Mouse (Mus musculus) lung, adult 18-20 months (tissue): ENCODE results near the gene Svs6.
"Not testable (repeated sequence)": the region's sequence is repeated elsewhere in the genome, so short reads cannot be mapped to it uniquely, and the experiment has no call there.

Source experiments
- DNase-seq, 2 experiments: peaks; one replicate each; pipeline ENCODE4 v3.0.0; 2022; ENCODE audit warnings: mixed read lengths in 2 of 2

Gene Svs6

GRCm38 (mm10) chr2:164316451-164316850 is at the start of gene Svs6:
Gene Svs6 (plus strand): TSS chr2:164316751.
- DNase-seq, result not testable (repeated sequence)

GRCm38 (mm10) chr2:164278359-164278758 is 38.2 kb upstream of the Svs6 start, which contains the start of gene Svs4:
Gene Svs4 (minus strand): TSS chr2:164278459.
- DNase-seq, result no peak

GRCm38 (mm10) chr2:164288968-164289367 is 27.6 kb upstream of the Svs6 start, which contains the start of gene Svs3a:
Gene Svs3a (plus strand): TSS chr2:164289268.
- not testable (repeated sequence) for DNase-seq

- DNase-seq, result no peak
Measured at GRCm38 (mm10) chr2:164312599-164312998, 4.0 kb upstream of the Svs6 start.

- not testable (repeated sequence) for DNase-seq
Measured at GRCm38 (mm10) chr2:164315460-164315859, 1.1 kb upstream of the Svs6 start.

- no peak for DNase-seq
Measured at GRCm38 (mm10) chr2:164320983-164321382, 4.4 kb downstream of the Svs6 start.

GRCm38 (mm10) chr2:164332440-164332839 is 15.9 kb downstream of the Svs6 start, which contains the start of gene Svs5:
Gene Svs5 (plus strand): TSS chr2:164332740.
- DNase-seq, result not testable (repeated sequence)

GRCm38 (mm10) chr2:164343732-164344131 is 27.2 kb downstream of the Svs6 start:
- DNase-seq, result not testable (repeated sequence)

- not testable (repeated sequence) for DNase-seq
Measured at GRCm38 (mm10) chr2:164347697-164348096, 31.1 kb downstream of the Svs6 start.

- no peak for DNase-seq
Measured at GRCm38 (mm10) chr2:164348980-164349379, 32.4 kb downstream of the Svs6 start.

GRCm38 (mm10) chr2:164352697-164353096 is 36.1 kb downstream of the Svs6 start:
- DNase-seq, result no peak

- DNase-seq, result no peak
Measured at GRCm38 (mm10) chr2:164353356-164353755, 36.8 kb downstream of the Svs6 start.

GRCm38 (mm10) chr2:164356177-164356967 is 39.8 kb downstream of the Svs6 start:
- peak; percentile 50 to 67 for DNase-seq

- no peak for DNase-seq
Measured at GRCm38 (mm10) chr2:164358373-164358772, 41.8 kb downstream of the Svs6 start.

- no peak for DNase-seq
Measured at GRCm38 (mm10) chr2:164359031-164359430, 42.5 kb downstream of the Svs6 start.

- no peak for DNase-seq
Measured at GRCm38 (mm10) chr2:164359668-164360067, 43.1 kb downstream of the Svs6 start.

GRCm38 (mm10) chr2:164360974-164361657 is 44.6 kb downstream of the Svs6 start:
- peak in 1 of 2 experiments; percentile 44 for DNase-seq

- DNase-seq, result no peak
Measured at GRCm38 (mm10) chr2:164366947-164367346, 50.4 kb downstream of the Svs6 start.
